Mouse (Mus musculus): ENCODE data around the gene Nxpe4. TPM values are rescaled to one million over a fixed set of nuclear protein-coding genes. Genes with fewer than 3 reads are reported as not detected.
"Not testable (repeated sequence)": the region's sequence is repeated elsewhere in the genome, so short reads cannot be mapped to it uniquely, and the experiment has no call there.

Nxpe4 gene
- 1 to 10 TPM; 2.1 to 5.0 TPM for total RNA-seq (2021)
- 0.67 and 1.1 TPM in 2 replicates for polyA plus RNA-seq (2012; rRNA removed)
- long read RNA-seq, partial matches to known transcripts: 0 of 4 reads
- long read RNA-seq, other reads (novel, unspliced or antisense): 4 of 4 reads

DNA sequence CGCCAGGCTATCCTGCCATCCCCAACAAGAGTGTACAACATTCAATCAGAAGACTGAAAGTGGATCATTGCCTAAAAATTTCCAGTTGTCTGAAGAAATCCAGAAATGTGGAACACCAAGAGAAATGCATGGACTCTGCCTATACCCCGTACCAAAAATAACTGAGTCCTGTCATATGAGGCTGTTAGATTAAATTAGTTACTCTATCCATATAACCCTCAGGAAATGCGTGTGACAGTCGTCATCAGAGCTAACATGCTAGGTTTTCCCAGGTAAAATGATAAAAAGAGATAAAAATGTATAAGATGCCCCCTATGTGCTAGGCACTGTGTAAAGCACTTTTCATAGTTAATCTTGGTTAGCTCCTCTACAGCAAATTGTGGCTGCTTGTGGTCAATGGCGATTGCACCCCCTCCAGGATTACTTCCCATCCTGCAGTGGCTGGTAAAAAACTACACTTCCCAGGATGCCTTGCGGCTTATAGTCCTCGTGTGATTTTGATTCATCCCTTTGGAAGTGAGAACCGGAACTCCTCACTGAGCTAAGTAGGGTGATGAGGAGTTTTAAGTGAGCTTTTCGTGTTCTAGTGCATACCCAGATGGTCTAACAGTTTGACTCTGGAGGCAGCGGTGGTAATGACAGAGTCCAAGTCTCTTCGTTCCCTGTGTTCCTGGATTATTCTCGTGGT, at the start of gene Nxpe4:
Gene Nxpe4 (plus strand): TSS at position 519 of the 688 bp plus-strand sequence.
- DNase-seq: peak; percentile 66

GRCm38 (mm10) chr9:48126815-48127214, 35.0 kb upstream of the Nxpe4 start:
- no peak for DNase-seq

DNA sequence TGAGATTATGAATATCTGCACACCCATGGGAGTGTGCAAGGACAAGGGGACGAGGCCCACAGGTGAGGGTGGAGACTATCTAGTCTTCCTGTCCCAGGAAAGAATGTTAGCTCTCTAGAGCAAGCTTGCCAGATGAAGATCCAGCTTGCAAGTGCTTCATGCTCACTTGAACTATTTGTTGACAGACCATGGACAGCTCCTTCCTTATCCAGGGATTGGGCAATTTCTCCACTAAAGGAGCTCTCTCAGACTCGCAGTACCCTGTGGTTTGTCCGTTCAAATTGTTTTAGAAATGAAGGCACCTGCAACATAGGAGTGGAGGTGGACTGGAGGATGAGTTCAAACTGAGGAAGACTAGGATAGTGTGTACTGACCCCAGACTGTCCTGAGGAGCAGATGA, 24.3 kb upstream of the Nxpe4 start:
- no peak for DNase-seq

GRCm38 (mm10) chr9:48140485-48141411, 21.1 kb upstream of the Nxpe4 start:
- DNase-seq: no peak

DNA sequence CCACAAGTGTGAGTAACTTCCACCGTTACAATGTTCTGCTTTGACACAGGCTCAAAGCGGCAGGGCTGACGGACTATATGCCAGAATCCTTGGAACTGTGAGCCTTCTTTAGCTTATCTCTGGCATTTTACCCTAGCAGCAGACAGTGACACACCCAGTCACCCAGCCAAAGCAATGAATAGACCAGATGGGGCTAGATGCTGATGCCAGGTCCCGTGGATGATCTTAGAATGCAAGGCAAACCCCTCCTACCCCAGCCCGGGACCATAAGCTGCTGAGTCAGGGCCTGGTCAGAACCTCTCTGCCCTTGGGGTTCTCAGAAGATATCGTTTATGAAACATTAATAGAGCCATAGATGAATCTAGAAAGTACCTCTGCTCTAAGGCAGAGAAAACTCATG, 19.2 kb upstream of the Nxpe4 start:
- DNase-seq: no peak

GRCm38 (mm10) chr9:48146761-48147160, 15.1 kb upstream of the Nxpe4 start:
- DNase-seq: peak; percentile 59

DNA sequence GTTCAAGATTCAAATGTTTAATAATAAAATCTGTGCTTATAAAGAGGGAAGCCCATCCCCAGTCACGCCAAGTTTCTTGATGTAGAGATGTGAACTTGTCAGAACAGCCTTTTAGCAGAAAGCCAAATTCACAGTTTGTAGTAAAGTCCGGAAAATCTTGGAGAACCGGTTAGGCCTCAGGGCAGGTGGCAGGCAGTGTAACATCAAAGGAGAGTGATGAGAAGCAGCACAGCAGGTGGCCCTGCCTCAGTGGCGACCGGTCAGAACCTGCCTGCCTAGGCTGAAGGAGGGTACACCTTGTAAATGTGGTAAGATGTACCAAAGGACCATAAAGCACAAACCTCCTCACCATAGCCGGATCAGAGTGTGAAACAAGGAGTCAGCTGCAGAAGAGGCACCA, 4.7 kb downstream of the Nxpe4 start:
- not testable (repeated sequence) for DNase-seq

DNA sequence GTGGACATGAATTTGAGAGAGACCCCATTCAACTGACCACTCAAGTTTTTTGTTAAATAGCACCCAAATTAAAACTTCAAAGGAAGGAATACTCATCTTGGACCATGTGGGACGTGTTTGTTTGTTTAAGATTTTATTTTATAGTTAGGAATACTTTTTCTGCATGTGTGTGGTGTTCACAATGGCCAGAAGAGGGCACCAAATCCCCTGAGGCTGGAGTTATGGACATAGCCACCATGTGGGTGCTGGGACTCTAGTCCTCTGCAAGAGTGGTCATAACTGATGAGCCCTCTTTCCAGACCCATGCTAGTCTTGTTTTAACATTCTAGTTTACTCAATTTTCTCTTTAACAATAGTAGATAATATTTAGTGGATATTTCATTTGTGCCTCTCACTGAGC, 14.9 kb downstream of the Nxpe4 start:
- DNase-seq: no peak

DNA sequence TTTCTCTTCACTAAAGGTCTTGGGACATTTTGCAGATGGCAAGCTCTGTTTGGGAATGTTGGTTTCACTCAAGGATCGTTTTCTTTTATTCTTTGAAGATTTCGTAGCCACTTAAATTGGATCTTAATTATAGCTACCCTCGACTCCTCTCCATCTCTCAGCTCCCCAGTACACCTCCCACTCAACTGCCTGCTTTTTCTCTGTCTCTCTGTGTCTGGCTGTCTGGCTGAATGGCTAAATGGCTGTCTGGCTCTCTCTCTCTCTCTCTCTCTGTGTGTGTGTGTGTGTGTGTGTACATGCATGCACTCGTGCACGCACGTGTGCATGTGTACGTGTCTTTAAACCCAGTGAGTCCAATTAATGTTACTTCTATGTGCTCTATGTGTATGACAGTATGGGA, 19.5 kb downstream of the Nxpe4 start:
- DNase-seq: no peak

GRCm38 (mm10) chr9:48182718-48183414, 21.0 kb downstream of the Nxpe4 start:
- no peak for DNase-seq

- no peak for DNase-seq
Measured at GRCm38 (mm10) chr9:48184319-48184718, 22.5 kb downstream of the Nxpe4 start.

DNA sequence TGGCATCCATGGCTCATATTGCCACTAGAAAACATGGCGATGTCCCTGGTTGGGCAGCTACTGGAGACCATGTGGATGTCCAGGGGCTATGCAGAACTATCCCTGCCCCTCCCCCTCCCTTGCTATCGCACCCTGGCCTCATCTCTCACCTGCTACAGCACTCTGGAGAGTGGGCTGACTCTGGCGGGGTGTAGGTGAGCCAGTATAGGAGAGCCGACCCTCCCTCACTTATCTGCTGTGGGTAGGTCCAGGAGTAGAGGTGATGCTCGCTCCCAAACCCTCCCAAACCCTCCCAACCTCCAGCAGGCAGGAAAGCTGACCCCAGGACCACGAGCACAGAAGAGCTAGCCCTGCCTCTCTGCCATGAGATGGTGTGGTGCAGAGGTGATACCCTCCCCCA, 27.0 kb downstream of the Nxpe4 start:
- no peak for DNase-seq

DNA sequence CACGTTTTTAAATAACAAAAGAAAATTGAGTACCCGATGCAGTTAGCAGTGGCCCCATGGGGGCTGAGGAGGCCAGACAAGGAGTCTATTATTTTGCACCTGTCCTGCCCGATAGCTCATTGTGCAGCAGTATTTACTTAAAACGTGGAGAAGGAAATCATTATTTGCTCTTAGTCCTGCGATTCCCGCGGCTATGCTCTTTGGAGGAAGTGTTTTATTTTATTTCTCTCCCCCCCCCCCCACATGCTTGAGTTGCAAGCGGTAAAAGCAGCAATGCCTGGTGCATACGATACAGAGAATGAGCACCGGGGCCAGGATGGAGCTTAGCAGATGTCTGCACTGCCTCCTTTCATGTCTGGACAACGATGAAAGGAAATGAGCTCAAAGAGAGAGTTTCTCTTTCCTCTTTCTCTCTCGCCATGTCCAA, 35.6 kb downstream of the Nxpe4 start:
- no peak for DNase-seq

DNA sequence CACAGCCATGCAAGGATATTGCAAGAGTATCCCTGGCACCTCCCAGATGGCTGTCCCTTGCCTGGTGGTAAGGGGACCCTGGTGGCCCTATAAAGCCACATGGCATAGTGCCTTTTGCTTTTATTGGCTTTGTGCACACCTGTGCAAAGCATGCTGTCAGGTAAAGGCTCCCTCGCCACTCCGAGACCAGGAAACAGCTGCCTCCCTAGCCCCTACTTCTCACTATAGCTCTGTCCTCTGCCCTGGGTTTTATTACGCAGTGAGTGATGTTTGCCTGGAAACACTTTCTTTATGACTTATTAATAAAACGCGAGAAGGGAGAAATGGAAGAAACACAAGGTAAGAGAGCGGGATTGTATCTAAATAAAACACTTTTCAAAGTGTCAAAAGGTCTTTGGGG, 49.1 kb downstream of the Nxpe4 start:
- DNase-seq: no peak

DNA sequence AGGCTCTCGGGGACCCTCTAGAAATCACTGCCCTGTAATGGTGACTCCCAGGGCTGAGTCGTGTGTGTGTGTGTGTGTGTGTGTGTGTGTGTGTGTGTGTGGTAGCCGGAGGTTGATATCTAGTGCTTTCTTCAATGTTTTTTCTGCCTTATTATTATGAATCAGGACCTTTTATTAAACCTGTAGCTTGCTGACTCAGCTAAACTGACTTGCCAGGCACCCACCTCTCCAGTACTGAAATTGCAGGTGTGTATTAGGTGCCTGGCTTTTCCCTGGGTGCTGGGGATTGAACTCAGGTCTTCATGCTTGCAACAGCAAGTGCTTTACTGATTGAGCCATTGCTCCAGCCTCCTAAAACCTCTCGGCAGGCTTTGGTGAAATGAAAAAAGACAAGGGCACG, 50.1 kb downstream of the Nxpe4 start:
- no peak for DNase-seq

GRCm38 (mm10) chr9:48214751-48215150, 52.9 kb downstream of the Nxpe4 start:
- no peak for DNase-seq

DNA sequence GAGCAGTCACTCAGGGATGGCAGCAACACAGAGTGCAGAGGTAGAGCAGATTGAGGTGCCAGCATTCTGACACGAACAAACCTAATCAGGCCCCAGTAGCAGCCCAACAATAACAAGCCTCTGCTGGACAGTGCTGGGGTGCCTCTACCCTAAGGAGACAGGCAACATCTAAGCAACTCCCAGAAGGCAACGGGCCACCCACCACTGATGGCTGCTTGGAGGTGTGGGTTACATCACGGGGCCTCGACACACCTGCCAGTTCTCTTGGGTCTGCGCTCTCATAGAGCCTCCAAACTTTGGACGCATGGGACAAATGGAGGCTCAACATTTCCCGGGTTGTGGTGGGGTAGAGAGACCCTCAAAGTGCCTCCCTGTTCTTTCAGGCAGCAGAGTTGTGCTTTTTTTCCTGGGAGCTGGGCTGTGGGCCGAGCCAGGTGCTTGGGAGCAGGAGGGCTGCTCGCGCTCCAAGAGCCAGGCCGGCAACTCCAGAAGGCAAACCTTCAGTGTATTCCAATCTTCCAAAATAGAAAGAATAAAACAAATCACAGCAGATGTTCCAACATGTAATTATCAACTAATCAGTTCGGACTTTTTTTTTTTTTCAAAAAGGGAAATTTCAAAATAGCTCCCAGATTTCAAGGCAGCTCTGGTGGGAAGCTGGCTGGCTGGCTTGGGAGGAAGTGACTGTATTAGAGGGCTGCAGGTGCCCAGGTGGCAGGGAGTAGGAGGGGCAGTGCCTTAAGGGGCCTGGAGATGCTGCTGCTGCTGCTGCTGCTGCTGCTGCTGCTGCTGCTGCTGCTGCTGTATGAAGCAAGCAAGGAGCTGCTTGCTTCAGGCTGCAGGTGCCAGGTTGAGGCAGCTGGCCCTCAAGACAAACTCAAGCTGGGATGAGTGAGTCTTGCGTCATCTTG, 54.5 kb downstream of the Nxpe4 start:
- DNase-seq: no peak

DNA sequence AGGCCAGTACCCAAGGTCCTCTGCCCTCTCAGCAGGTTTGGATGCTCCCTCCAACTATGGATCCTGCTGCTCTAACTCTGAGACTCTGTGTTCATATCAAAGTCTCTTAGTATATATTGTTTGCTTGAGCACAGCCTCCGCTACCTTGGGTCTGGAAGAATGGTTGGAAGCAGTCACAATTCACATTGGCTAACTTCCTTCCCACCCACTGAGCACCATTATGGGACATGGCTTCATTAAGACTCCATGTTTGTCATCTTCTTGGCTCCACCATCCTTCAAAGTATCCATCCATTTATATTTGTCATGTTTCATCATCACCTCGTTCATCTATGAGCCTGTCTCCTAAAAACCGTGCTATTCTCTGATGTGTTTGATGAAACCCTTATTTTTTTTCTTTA, 68.9 kb downstream of the Nxpe4 start:
- DNase-seq: no peak

DNA sequence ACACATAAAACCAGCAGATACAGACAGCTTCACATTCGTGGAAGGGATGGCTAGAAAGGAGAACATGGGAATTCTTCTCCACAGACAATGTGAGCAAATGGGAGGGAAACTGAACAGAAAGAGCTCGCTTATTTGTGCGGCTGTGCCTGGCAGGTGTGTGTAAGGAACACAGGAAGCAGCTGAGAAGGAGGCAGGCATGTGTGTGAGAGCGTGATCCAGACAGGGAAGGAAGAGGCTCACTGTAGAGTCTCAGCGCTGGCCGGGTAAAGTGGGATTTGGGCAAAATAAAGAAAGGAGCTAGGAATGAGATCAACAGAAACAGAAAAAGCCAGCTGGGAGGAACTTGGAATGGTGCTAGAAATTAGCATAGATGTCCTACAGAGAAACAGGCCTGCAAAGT, 74.6 kb downstream of the Nxpe4 start:
- no peak for DNase-seq

- DNase-seq: peak; percentile 22
Measured at GRCm38 (mm10) chr9:48238153-48238755, 76.4 kb downstream of the Nxpe4 start.

DNA sequence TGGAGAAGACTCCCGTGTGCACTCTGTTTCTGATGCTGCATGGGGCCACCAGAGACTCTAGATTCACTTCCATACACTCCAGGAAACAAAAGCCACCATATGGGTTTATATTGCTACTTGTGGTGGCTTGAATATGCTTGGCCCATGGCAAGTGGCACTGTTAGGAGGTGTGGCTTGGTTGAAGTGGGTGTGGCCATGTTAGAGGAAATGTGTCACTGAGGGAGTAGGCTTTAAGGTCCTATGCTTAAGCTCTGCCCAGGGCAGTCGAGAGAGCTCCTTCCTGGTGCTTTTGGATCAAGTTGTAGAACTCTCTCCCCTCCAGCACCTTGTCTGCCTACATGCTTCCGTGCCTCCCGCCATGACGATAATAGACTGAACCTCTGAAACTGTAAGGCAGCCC, 77.6 kb downstream of the Nxpe4 start:
- DNase-seq: no peak
